Mouse (Mus musculus): Measurements from ENCODE around the gene Dusp3.
A peak's percentile ranks its signal among the peaks of the same experiment; 100 is the strongest.

The Dusp3 gene

DNA sequence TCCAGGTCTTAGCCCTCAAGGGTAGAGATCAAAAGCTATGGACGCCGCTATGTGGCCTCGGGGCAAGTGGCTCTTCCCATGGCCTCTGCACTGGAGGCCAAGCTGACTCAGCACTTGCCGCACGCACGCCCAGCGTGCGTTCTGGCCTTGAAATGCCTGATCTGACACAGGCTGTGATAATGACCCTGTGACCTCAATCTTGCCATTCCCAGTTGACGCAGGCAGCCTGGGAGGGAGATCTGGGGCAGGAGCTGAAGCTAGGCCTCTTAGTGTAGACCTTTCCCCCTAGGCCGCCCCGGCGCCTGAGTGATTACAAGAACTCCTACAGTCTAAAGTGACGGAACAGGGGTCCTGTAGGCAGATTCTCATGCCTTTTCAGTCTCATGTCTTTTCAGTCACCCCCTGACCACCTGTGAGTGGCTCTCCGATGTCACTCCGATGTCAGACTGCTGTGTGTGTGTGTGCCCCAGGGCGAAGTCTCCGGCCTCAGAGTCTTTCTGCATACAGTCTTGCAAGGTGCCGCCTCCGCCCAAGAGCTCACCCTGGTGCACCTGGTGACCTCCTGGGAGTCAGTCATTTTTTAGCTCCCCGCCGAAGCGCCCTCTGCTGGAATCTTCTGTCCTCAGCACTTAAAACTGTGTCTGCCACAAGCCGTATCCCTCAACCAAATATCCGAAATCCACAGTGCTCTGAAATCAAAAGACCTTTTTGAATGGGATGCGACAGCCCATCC lies 58.6 kb downstream of the Dusp3 start:
- DNase-seq (ENCODE audit: low spot score): peak; percentile 28

DNA sequence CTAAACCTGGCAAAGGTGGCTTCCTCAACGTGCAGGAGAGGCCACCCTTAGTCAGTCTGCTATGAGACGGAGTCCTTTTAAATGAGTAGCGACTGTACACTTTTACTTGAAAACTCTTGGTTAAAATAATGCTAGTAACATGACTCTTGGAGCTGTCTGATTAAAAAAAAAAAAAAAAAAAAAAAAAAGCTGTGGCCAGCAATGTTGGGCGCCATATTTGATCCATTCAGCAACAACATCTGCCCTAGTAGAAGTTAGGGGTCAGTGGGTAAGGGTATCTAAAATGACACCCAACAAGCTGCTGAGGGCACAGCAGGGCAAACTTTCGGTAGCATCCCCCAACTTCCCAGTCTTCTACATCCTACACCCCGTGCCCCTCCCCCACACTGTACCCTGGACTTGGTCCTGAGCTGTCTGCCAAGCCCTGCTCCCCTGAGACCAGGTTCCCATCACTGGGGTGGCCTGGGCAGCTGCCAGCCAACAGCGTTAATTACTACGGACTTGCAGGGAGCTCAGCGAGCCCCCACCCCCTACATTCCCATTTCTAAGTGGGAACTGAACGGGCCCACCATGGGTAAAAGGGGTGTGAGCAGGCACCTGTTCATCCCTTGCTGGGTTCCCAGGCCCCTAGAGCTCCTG lies 59.7 kb downstream of the Dusp3 start:
- DNase-seq (ENCODE audit: low spot score): no peak

DNA sequence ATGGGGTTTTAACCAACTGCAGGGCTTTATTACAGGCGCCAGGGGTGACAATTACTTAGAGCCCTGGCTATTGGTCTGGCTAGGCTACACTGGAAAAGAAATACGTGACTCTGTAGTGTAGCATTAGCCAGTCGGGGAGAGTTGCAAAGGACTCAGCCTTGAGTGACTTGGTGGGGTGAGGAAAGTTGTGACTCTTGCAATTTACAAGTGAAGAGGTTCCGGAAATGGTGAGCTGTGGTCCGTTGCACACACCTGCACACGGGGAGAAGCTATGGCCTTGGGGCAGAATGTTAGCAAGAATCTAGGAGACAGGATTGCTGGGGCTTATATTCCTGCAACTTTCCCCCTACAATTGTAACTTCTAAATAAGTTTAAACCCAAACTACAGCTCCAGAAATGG lies 61.2 kb downstream of the Dusp3 start:
- no peak for DNase-seq (ENCODE audit: low spot score)

DNA sequence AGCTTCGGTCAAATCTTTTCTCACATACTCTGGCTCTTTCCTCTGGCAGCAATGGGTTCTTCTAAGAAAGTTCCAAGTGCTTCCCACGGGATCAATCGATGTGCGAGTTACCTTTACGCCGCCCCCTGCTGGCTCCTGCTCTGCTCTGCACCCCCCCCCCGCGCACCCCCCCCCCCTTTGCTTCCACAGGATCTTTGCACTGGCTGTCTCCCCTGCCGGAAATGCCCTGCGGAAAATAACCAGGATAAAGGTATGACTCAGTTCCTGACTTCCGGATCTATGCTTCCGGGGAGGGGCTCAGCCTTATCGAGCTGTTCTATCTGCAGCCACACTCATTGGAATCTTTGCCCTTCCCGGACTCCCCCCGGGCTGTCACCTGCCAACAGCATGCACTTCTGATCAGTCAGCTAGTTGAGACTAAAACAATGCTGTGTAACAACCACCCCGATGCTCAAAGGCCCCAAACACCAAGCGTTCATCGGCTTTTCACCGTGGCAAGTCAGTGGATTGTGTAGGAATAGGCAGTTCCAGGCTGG lies 62.3 kb downstream of the Dusp3 start:
- no peak for DNase-seq (ENCODE audit: low spot score)

DNA sequence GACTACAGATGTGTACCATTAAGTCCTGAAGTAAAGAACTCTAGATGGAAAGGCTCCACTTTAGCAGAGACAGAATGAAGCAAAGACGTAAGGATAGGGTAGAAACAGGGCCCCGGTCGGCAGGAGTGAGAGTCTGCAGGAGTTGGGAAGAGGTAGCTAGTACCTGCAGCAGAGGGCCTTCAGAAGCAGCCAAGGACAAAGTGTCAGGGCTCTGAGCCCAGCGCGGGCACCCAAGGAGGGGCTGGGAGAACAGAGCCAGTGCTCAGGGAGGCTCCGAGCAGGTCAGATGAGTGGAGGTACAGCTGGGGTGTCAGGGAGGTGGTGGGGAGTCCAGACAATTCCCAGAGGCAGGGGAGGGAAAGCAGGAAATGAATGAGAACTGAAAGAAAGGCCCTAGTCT lies 62.8 kb downstream of the Dusp3 start:
- DNase-seq (ENCODE audit: low spot score): no peak

DNA sequence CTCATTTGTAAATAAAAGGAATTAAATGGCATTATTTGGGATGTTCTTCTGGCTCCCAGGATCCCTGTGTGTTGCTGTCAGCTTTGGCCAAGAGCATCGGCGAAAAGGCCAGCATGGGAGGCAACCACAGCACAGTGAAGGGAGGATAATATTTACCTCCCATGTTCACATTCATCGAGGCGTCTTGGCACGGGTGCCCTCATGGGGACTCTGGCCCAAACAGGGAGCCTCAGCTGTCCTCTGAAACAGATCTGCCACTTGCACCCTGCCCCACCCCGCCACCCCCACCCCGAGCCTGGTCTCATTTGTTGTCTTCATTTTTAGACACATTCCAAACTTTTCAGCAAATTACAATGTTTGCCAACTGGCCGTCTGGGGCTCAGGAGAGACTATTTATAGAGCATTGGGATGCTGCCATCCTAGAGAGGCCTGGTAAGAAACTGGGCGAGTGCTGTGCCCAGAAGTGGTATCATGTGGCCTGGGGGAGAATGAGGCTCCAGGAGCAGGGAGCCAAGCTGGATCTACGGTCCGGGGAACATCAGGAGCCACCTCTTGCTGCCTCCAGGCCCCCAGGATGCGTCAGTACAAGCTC lies 65.4 kb downstream of the Dusp3 start:
- no peak for DNase-seq (ENCODE audit: low spot score)

Measured in lung, postnatal 25 days (tissue).